Mouse (Mus musculus) stomach, postnatal 0 days (tissue): ENCODE results near the gene Cc2d2a. TPM values are rescaled to one million over a fixed set of nuclear protein-coding genes. Genes with fewer than 3 reads are reported as not detected.
A peak's percentile ranks its signal among the peaks of the same experiment; 100 is the strongest.

Source experiments
- ATAC-seq: fragments of 200-750 bp; cut with Nextera tagmentation; 2 replicates; pipeline ENCODE4 v1.8.0; 2017; ENCODE audit not compliant: low FRiP score, low TSS enrichment
- DNase-seq: peaks from one replicate; pipeline ENCODE4 v3.0.0-alpha.2; 2016; ENCODE audit warnings: low spot score
- H3K27ac ChIP-seq: fragments of 300-500 bp; sonication (generic); replicated peaks from 2 replicates; pipeline ENCODE4 v1.5.1; 2014; ENCODE audit warnings: mild to moderate bottlenecking, control low read depth
- H3K27me3 ChIP-seq: fragments of 300-500 bp; sonication (generic); 2 replicates; pipeline ENCODE4 v1.6.1; 2014; ENCODE audit warnings: low read length; ENCODE audit not compliant: control insufficient read depth, insufficient read depth
- H3K36me3 ChIP-seq: fragments of 300-500 bp; sonication (generic); 2 replicates; pipeline ENCODE4 v1.6.1; 2014; ENCODE audit warnings: low read length, mixed read lengths; ENCODE audit not compliant: control insufficient read depth, insufficient read depth
- H3K4me1 ChIP-seq: fragments of 300-500 bp; sonication (generic); replicated peaks from 2 replicates; pipeline ENCODE4 v1.6.1; 2014; ENCODE audit warnings: antibody characterized with exemption; ENCODE audit not compliant: control insufficient read depth, insufficient read depth
- H3K4me2 ChIP-seq: fragments of 300-500 bp; sonication (generic); replicated peaks from 2 replicates; pipeline ENCODE4 v1.6.1; 2014; ENCODE audit warnings: low read depth, mild to moderate bottlenecking, control low read depth, moderate library complexity
- H3K4me3 ChIP-seq: fragments of 300-500 bp; sonication (generic); 2 replicates; pipeline ENCODE4 v1.5.1; 2014; ENCODE audit warnings: low read depth, low read length, control low read depth
- H3K9ac ChIP-seq: fragments of 300-500 bp; sonication (generic); 2 replicates; pipeline ENCODE4 v1.6.1; 2014; ENCODE audit warnings: mild to moderate bottlenecking, low read length, control low read depth, mixed read lengths
- H3K9me3 ChIP-seq: fragments of 300-500 bp; sonication (generic); 2 replicates; pipeline ENCODE4 v1.6.1; 2016; ENCODE audit warnings: low read length; ENCODE audit not compliant: control insufficient read depth
- CTCF ChIP-seq: IDR thresholded peaks from 2 replicates; pipeline ENCODE4 v1.5.1; 2016; ENCODE audit warnings: antibody characterized with exemption, low read depth, mild to moderate bottlenecking, moderate library complexity
- EP300 ChIP-seq: optimal IDR thresholded peaks from 2 replicates; pipeline ENCODE3; 2016; ENCODE audit warnings: antibody characterized with exemption
- WGBS: fragments of 180-500 bp; shearing (Covaris S2); extraction: QIAGEN DNeasy Blood & Tissue Kit; methylation state at CpG from one replicate; pipeline ENCODE4 v1.1.7; 2014; 5-methylcytosine and 5-hydroxymethylcytosine counted together
- polyA plus RNA-seq: library from polyadenylated mRNA; unstranded; fragments of >200 nt; fragmentation: Nextera tagmentation; extraction: Ambion mirVana; gene quantifications from 2 replicates; pipeline ENCODE4 v1.2.1, GENCODE M21; 2015

The Cc2d2a gene
- polyA plus RNA-seq, 1 experiment from 2014 or later = 5.5 TPM

- no peak overlapping the region for H3K4me3 ChIP-seq
- no peak overlapping the region for H3K9ac ChIP-seq
- no peaks in the 10 kb centered on the region for H3K27me3 ChIP-seq
- H3K4me1 ChIP-seq = no peaks in the 10 kb centered on the region
- DNase-seq (no peak), ATAC-seq (no peak)
- TF ChIP-seq EP300 (no peak), CTCF (no peak)
- peaks cover 6% of the 10 kb centered on the region for H3K36me3 ChIP-seq
- H3K27ac ChIP-seq = no peak overlapping the region
- WGBS = 78% methylated on average over 1 of the region's 1 CpGs
- no peaks in the 10 kb centered on the region for H3K9me3 ChIP-seq
- H3K4me2 ChIP-seq = no peak overlapping the region
These were observed 82.0 kb downstream of the Cc2d2a start for GRCm38 (mm10) chr5:43744187-43744586.

- no peaks in the 10 kb centered on the region for H3K9me3 ChIP-seq
- H3K4me2 ChIP-seq = no peak overlapping the region
- DNase-seq (no peak), ATAC-seq (no peak)
- TF ChIP-seq CTCF (no peak), EP300 (no peak)
- peaks cover 4% of the 10 kb centered on the region for H3K36me3 ChIP-seq
- H3K27me3 ChIP-seq = no peaks in the 10 kb centered on the region
- no peak overlapping the region for H3K9ac ChIP-seq
- H3K4me1 ChIP-seq = no peaks in the 10 kb centered on the region
- H3K4me3 ChIP-seq = no peak overlapping the region
- no peak overlapping the region for H3K27ac ChIP-seq
- 34% methylated on average over 5 of the region's 5 CpGs for WGBS
These were observed 83.0 kb downstream of the Cc2d2a start for GRCm38 (mm10) chr5:43745156-43745555.

GRCm38 (mm10) chr5:43748039-43748438, 85.9 kb downstream of the Cc2d2a start:
- no peak for DNase-seq
- Histone ChIP-seq H3K9me3 (no peaks in the 10 kb centered on the region), H3K36me3 (no peaks in the 10 kb centered on the region; the same call in 1 of the 2 replicates), H3K4me3 (no peak overlapping the region), H3K27ac (no peak overlapping the region), H3K27me3 (no peaks in the 10 kb centered on the region), H3K4me2 (no peak overlapping the region), H3K4me1 (no peaks in the 10 kb centered on the region), H3K9ac (no peak overlapping the region)
- no peak for ATAC-seq
- WGBS = 71% methylated on average over 4 of the region's 4 CpGs
- TF ChIP-seq EP300 (no peak), CTCF (no peak)

DNA sequence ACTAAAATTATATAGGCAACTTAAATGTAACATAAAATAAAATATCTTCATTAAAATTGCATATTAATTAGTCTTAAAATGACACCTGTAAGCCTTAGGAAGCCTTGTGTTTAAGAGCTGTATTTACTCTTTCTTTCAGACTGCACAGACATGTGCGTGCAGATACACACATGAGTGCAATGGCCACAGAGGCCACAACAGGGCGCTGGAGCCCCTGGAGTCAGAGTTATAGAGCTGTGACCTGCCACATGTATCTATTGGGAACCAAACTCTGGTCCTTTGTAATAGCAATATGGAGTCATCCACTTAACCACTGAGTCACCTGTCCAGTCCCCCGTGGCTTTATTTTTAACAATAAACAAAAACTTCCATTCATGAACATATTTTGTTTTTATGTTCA, 86.9 kb downstream of the Cc2d2a start:
- Histone ChIP-seq H3K9ac (no peak overlapping the region), H3K4me2 (no peak overlapping the region), H3K9me3 (no peaks in the 10 kb centered on the region), H3K4me1 (no peaks in the 10 kb centered on the region), H3K36me3 (no peaks in the 10 kb centered on the region; the same call in 1 of the 2 replicates), H3K4me3 (no peak overlapping the region), H3K27me3 (no peaks in the 10 kb centered on the region), H3K27ac (no peak overlapping the region)
- TF ChIP-seq CTCF = peak; percentile 31
- no peak for TF ChIP-seq EP300
- ATAC-seq (no peak), DNase-seq (peak; percentile 17)
- 71% methylated on average over 3 of the region's 3 CpGs for WGBS

GRCm38 (mm10) chr5:43770618-43771354, 108.6 kb downstream of the Cc2d2a start:
- ATAC-seq (no peak), DNase-seq (no peak)
- Histone ChIP-seq H3K27me3 (no peaks in the 10 kb centered on the region), H3K27ac (no peak overlapping the region), H3K9me3 (no peaks in the 10 kb centered on the region), H3K9ac (no peak overlapping the region), H3K4me2 (no peak overlapping the region), H3K4me3 (no peak overlapping the region), H3K36me3 (no peaks in the 10 kb centered on the region), H3K4me1 (no peaks in the 10 kb centered on the region)
- 86% methylated on average over 3 of the region's 3 CpGs for WGBS
- TF ChIP-seq CTCF (no peak), EP300 (no peak)

GRCm38 (mm10) chr5:43771555-43771954, 109.4 kb downstream of the Cc2d2a start:
- DNase-seq = no peak
- H3K27ac ChIP-seq = no peak overlapping the region
- H3K27me3 ChIP-seq = no peaks in the 10 kb centered on the region
- 75% methylated on average over 3 of the region's 3 CpGs for WGBS
- H3K4me2 ChIP-seq = no peak overlapping the region
- no peak for ATAC-seq
- peaks cover 1% of the 10 kb centered on the region; the same call in 1 of the 2 replicates for H3K4me1 ChIP-seq
- no peaks in the 10 kb centered on the region for H3K36me3 ChIP-seq
- no peak for TF ChIP-seq CTCF
- TF ChIP-seq EP300 = no peak
- no peak overlapping the region for H3K4me3 ChIP-seq
- no peaks in the 10 kb centered on the region for H3K9me3 ChIP-seq
- no peak overlapping the region for H3K9ac ChIP-seq
